Mouse (Mus musculus) C2C12 (cell line): Measurements from ENCODE around the gene Myh2. TPM values are rescaled to one million over a fixed set of nuclear protein-coding genes. Genes with fewer than 3 reads are reported as not detected.

ENCODE experiments used
- H3K27me3 ChIP-seq: one replicate; pipeline ENCODE4 v1.6.1; 2011; ENCODE audit not compliant: control insufficient read depth, insufficient read depth, insufficient read length
- H3K36me3 ChIP-seq: one replicate; pipeline ENCODE4 v1.6.1; 2011; ENCODE audit not compliant: control insufficient read depth, insufficient read depth
- H3K4me3 ChIP-seq: one replicate; pipeline ENCODE4 v1.5.1; 2011; ENCODE audit warnings: mild to moderate bottlenecking, control low read depth; ENCODE audit not compliant: poor library complexity, insufficient read depth, severe bottlenecking
- H3K79me2 ChIP-seq: one replicate; pipeline ENCODE4 v1.6.1; 2011; ENCODE audit not compliant: control insufficient read depth, insufficient read depth
- H3K79me3 ChIP-seq: one replicate; pipeline ENCODE4 v1.6.1; 2011; ENCODE audit warnings: low read depth, control low read depth
- H3ac ChIP-seq: one replicate; pipeline ENCODE3; 2011; ENCODE audit warnings: low read depth; ENCODE audit not compliant: control insufficient read depth, insufficient read length
- CEBPB ChIP-seq: IDR thresholded peaks from one replicate; pipeline ENCODE4 v1.6.1; 2011; ENCODE audit warnings: low read depth, mild to moderate bottlenecking, control low read depth, moderate library complexity
- CTCF ChIP-seq: IDR thresholded peaks from one replicate; pipeline ENCODE4 v1.5.1; 2011; ENCODE audit not compliant: control insufficient read depth, insufficient read depth, insufficient read length
- FOSL1 ChIP-seq: IDR thresholded peaks from one replicate; pipeline ENCODE4 v1.8.0; 2011; ENCODE audit warnings: mild to moderate bottlenecking, low read length; ENCODE audit not compliant: poor library complexity, insufficient read depth, severe bottlenecking
- MAX ChIP-seq: IDR thresholded peaks from one replicate; pipeline ENCODE4 v1.6.1; 2011; ENCODE audit warnings: mild to moderate bottlenecking, control low read depth
- MYOD1 ChIP-seq: IDR thresholded peaks from one replicate; pipeline ENCODE4 v1.6.1; 2011; ENCODE audit warnings: low read depth; ENCODE audit not compliant: control insufficient read depth, insufficient read length
- MYOG ChIP-seq: IDR thresholded peaks from one replicate; pipeline ENCODE4 v1.6.1; 2011; ENCODE audit not compliant: control insufficient read depth, insufficient read length; ENCODE audit errors: extremely low read depth
- USF1 ChIP-seq: IDR thresholded peaks from one replicate; pipeline ENCODE4 v1.6.1; 2011; ENCODE audit warnings: low read depth, mild to moderate bottlenecking, control low read depth, moderate library complexity
- polyA plus RNA-seq: library from polyadenylated mRNA; unstranded; fragments of >200 nt; fragmentation: generic; extraction: Trizol; gene quantifications from one replicate; pipeline ENCODE4 v1.2.1, GENCODE M21; 2012; ENCODE audit warnings: missing spikeins

The Myh2 gene
- polyA plus RNA-seq, 1 experiment = not detected

DNA sequence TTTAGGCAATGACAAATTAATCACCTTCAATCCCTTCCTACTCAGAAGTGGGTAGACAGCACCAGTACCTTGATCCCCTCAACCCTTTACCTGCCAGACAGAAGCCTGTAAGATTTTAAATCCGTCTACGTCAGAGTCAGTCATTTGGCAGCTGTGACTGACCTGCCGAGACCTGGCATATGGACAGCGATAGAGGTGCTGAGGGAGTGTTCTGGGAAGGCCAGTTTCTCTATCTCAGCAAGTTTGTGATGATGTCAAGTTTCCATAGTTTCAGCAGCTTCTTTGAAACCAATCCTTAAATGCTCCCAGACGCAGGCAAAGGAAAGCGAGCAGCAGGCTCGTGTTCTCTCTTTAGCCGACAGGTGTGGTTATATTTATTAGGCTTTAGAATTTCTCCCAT lies 31.3 kb upstream of the Myh2 start:
- Histone ChIP-seq H3K79me2 (no peaks in the 10 kb centered on the region), H3ac (no peak overlapping the region), H3K36me3 (no peaks in the 10 kb centered on the region), H3K4me3 (no peak overlapping the region), H3K27me3 (peaks cover 4% of the 10 kb centered on the region), H3K79me3 (no peaks in the 10 kb centered on the region)
- no peak for TF ChIP-seq MYOD1
- no peak for TF ChIP-seq CEBPB
- no peak for TF ChIP-seq USF1
- no peak for TF ChIP-seq CTCF
- TF ChIP-seq FOSL1 = no peak
- no peak for TF ChIP-seq MAX
- TF ChIP-seq MYOG = no peak

GRCm38 (mm10) chr11:67140175-67140574 lies 30.7 kb upstream of the Myh2 start:
- Histone ChIP-seq H3K79me3 (no peaks in the 10 kb centered on the region), H3K27me3 (peaks cover 4% of the 10 kb centered on the region), H3K4me3 (no peak overlapping the region), H3K36me3 (no peaks in the 10 kb centered on the region), H3K79me2 (no peaks in the 10 kb centered on the region), H3ac (no peak overlapping the region)
- TF ChIP-seq MYOG (no peak), CEBPB (no peak), MYOD1 (no peak), FOSL1 (no peak), MAX (no peak), CTCF (no peak), USF1 (no peak)

- Histone ChIP-seq H3K4me3 (no peak overlapping the region), H3K79me2 (no peaks in the 10 kb centered on the region), H3K36me3 (no peaks in the 10 kb centered on the region), H3K27me3 (peaks cover 4% of the 10 kb centered on the region), H3ac (no peak overlapping the region), H3K79me3 (no peaks in the 10 kb centered on the region)
- no peak for TF ChIP-seq CEBPB
These were observed 29.8 kb upstream of the Myh2 start for GRCm38 (mm10) chr11:67141031-67141430.

DNA sequence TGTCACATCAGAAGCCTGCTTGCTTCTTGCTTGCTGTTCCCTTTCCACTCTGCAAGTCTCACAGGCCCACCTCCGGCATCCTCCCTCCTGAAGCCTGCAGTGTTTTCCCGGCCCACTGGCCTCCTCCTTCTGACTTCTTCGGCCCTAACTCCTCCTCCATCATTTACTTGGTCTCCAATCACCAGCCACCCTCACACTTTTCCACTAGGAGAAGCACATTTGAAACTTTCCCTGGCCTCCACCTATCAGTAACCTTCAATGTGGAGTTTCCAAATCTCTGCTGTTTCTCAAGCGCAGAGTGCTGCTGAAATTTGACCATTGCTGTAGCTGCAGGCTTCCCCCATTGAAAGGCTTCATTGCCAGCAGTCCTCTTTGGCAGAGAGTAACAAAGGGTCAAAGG lies 28.8 kb upstream of the Myh2 start:
- Histone ChIP-seq H3K27me3 (peaks cover 4% of the 10 kb centered on the region), H3ac (no peak overlapping the region), H3K36me3 (no peaks in the 10 kb centered on the region), H3K4me3 (no peak overlapping the region), H3K79me2 (no peaks in the 10 kb centered on the region), H3K79me3 (no peaks in the 10 kb centered on the region)
- TF ChIP-seq CTCF (no peak), MYOG (no peak), MAX (no peak), FOSL1 (no peak), CEBPB (no peak), USF1 (no peak), MYOD1 (no peak)

DNA sequence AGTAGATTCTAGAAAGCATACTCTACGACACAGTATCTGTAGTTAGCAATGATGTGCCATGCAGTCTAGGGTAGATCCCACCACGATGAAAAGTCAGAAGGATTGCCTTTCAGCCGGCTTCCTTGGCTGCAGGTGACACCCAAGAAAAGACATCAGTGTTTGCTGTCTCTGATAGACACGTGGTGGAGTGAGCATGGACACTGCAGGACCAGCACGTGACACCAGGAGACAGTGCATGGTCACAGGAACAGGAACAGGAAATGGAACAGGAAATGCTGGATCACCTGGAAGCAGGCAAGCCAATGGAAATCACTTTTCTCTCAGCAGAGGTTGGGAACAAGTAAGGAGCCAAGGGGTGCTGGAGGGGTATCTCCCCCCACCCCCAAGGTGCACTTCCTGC lies 27.8 kb upstream of the Myh2 start:
- TF ChIP-seq CEBPB = no peak
- TF ChIP-seq MYOD1 = no peak
- no peak for TF ChIP-seq MYOG
- no peak for TF ChIP-seq CTCF
- no peak for TF ChIP-seq MAX
- no peak for TF ChIP-seq USF1
- no peak for TF ChIP-seq FOSL1
- Histone ChIP-seq H3K27me3 (peaks cover 4% of the 10 kb centered on the region), H3K36me3 (no peaks in the 10 kb centered on the region), H3ac (no peak overlapping the region), H3K79me2 (no peaks in the 10 kb centered on the region), H3K4me3 (no peak overlapping the region), H3K79me3 (no peaks in the 10 kb centered on the region)

GRCm38 (mm10) chr11:67143863-67144498 lies 26.8 kb upstream of the Myh2 start:
- H3ac ChIP-seq = no peak overlapping the region
- H3K4me3 ChIP-seq = no peak overlapping the region
- H3K36me3 ChIP-seq = no peaks in the 10 kb centered on the region

More at GRCm38 (mm10) chr11:67143863-67144498, 26.8 kb upstream of the Myh2 start:
- Histone ChIP-seq H3K27me3 (peaks cover 4% of the 10 kb centered on the region), H3K79me2 (no peaks in the 10 kb centered on the region), H3K79me3 (no peaks in the 10 kb centered on the region)
- TF ChIP-seq USF1 (no peak), MYOG (no peak)
